Mouse (Mus musculus) midbrain, postnatal 0 days (tissue): ENCODE results near the gene Cks1brt. TPM values are rescaled to one million over a fixed set of nuclear protein-coding genes. Genes with fewer than 3 reads are reported as not detected.
A peak's percentile ranks its signal among the peaks of the same experiment; 100 is the strongest.
"Not testable (repeated sequence)": the region's sequence is repeated elsewhere in the genome, so short reads cannot be mapped to it uniquely, and the experiment has no call there.

ENCODE experiments used
- ATAC-seq: fragments of 200-750 bp; cut with Nextera tagmentation; 2 replicates; pipeline ENCODE4 v1.8.0; 2017; ENCODE audit warnings: moderate number of reproducible peaks, mild to moderate bottlenecking, moderate TSS enrichment, moderate library complexity; ENCODE audit not compliant: low FRiP score
- DNase-seq: peaks from one replicate; pipeline ENCODE4 v3.0.0-alpha.2; 2015; ENCODE audit warnings: low spot score
- H3K27ac ChIP-seq: fragments of 300-500 bp; sonication (generic); 2 replicates; pipeline ENCODE4 v1.5.1; 2014; ENCODE audit warnings: low read depth, mild to moderate bottlenecking, low read length, mixed read lengths
- H3K27me3 ChIP-seq: fragments of 300-500 bp; sonication (generic); 2 replicates; pipeline ENCODE4 v1.6.1; 2014; ENCODE audit warnings: low read length, control low read depth, mixed read lengths; ENCODE audit not compliant: insufficient read depth
- H3K36me3 ChIP-seq: fragments of 300-500 bp; sonication (generic); 2 replicates; pipeline ENCODE4 v1.6.1; 2014; ENCODE audit warnings: low read length, control low read depth, mixed read lengths; ENCODE audit not compliant: insufficient read depth
- H3K4me1 ChIP-seq: fragments of 300-500 bp; sonication (generic); 2 replicates; pipeline ENCODE4 v1.6.1; 2014; ENCODE audit warnings: mild to moderate bottlenecking, control low read depth, antibody characterized with exemption, low read length, mixed read lengths; ENCODE audit not compliant: insufficient read depth
- H3K4me2 ChIP-seq: fragments of 300-500 bp; sonication (generic); 2 replicates; pipeline ENCODE4 v1.6.1; 2014; ENCODE audit warnings: low read depth, mild to moderate bottlenecking, low read length, mixed read lengths; ENCODE audit not compliant: poor library complexity, severe bottlenecking
- H3K4me3 ChIP-seq: fragments of 300-500 bp; sonication (generic); 2 replicates; pipeline ENCODE4 v1.5.1; 2014; ENCODE audit warnings: low read depth, mild to moderate bottlenecking, low read length, moderate library complexity
- H3K9ac ChIP-seq: fragments of 300-500 bp; sonication (generic); replicated peaks from 2 replicates; pipeline ENCODE4 v1.6.1; 2014; ENCODE audit warnings: mild to moderate bottlenecking, low read length, moderate library complexity, mixed read lengths; ENCODE audit not compliant: poor library complexity, severe bottlenecking
- H3K9me3 ChIP-seq: fragments of 300-500 bp; sonication (generic); 2 replicates; pipeline ENCODE4 v1.6.1; 2016; ENCODE audit warnings: low read length, control low read depth
- CTCF ChIP-seq: IDR thresholded peaks from 2 replicates; pipeline ENCODE4 v1.5.1; 2016; ENCODE audit warnings: antibody characterized with exemption, mild to moderate bottlenecking
- WGBS: fragments of 180-500 bp; shearing (Covaris S2); extraction: QIAGEN DNeasy Blood & Tissue Kit; methylation state at CpG from one replicate; pipeline ENCODE4 v1.1.7; 2014; 5-methylcytosine and 5-hydroxymethylcytosine counted together
- polyA plus RNA-seq: library from polyadenylated mRNA; unstranded; fragments of >200 nt; fragmentation: Nextera tagmentation; extraction: Ambion mirVana; gene quantifications from 2 replicates; pipeline ENCODE4 v1.2.1, GENCODE M21; 2015
- total RNA-seq: library from RNA; depleted of rRNA; stranded (reverse); fragments of >200 nt; gene quantifications from 2 replicates; pipeline ENCODE4 v1.2.3, GENCODE M21; 2014

The Cks1brt gene
- total and polyA plus RNA-seq, 2 experiments from 2014 or later: not detected

- DNase-seq (no peak), ATAC-seq (no peak)
- Histone ChIP-seq H3K4me1 (no peaks in the 10 kb centered on the region), H3K27me3 (no peaks in the 10 kb centered on the region), H3K9ac (no peak within 1 kb of the TSS), H3K4me3 (no peak within 1 kb of the TSS), H3K36me3 (no peaks in the 10 kb centered on the region), H3K27ac (no peak within 1 kb of the TSS), H3K9me3 (no peaks in the 10 kb centered on the region), H3K4me2 (no peak within 1 kb of the TSS)
- 83% methylated on average over 3 of the region's 3 CpGs for WGBS
- no peak for TF ChIP-seq CTCF
These were observed 28.7 kb upstream of the Cks1brt start, which contains the start of gene Zfp791 for GRCm38 (mm10) chr8:85122995-85123394. Gene Zfp791 (minus strand): TSS chr8:85123095.

- H3K4me1 ChIP-seq: no peaks in the 10 kb centered on the region
- no peak for DNase-seq
- ATAC-seq: no peak
- TF ChIP-seq CTCF: no peak
- H3K36me3 ChIP-seq: no peaks in the 10 kb centered on the region
- no peak overlapping the region for H3K4me2 ChIP-seq
- H3K4me3 ChIP-seq: no peak overlapping the region
- no peaks in the 10 kb centered on the region for H3K27me3 ChIP-seq
- no peaks in the 10 kb centered on the region for H3K9me3 ChIP-seq
- 91% methylated on average over 8 of the region's 8 CpGs for WGBS
- no peak overlapping the region for H3K9ac ChIP-seq
- H3K27ac ChIP-seq: no peak overlapping the region
These were observed 28.0 kb upstream of the Cks1brt start for GRCm38 (mm10) chr8:85123691-85124090.

GRCm38 (mm10) chr8:85132335-85132734 is 19.4 kb upstream of the Cks1brt start:
- Histone ChIP-seq H3K9me3 (no peaks in the 10 kb centered on the region), H3K4me1 (no peaks in the 10 kb centered on the region), H3K36me3 (no peaks in the 10 kb centered on the region), H3K9ac (no peak overlapping the region), H3K4me2 (no peak overlapping the region), H3K27me3 (peaks cover 5% of the 10 kb centered on the region; the same call in 1 of the 2 replicates), H3K4me3 (no peak overlapping the region), H3K27ac (no peak overlapping the region)
- ATAC-seq: no peak
- no peak for TF ChIP-seq CTCF
- 96% methylated on average over 1 of the region's 1 CpGs for WGBS
- DNase-seq: no peak

GRCm38 (mm10) chr8:85135690-85136089 is 16.0 kb upstream of the Cks1brt start:
- H3K4me1 ChIP-seq, ATAC-seq, H3K27ac ChIP-seq, DNase-seq, H3K9me3 ChIP-seq, H3K4me2 ChIP-seq, H3K36me3 ChIP-seq, H3K4me3 ChIP-seq, H3K27me3 ChIP-seq, H3K9ac ChIP-seq: not testable (repeated sequence)
- 62% methylated on average over 2 of the region's 2 CpGs for WGBS

- no peaks in the 10 kb centered on the region for H3K4me1 ChIP-seq
- WGBS: 92% methylated on average over 4 of the region's 4 CpGs
- peak; percentile 5 for DNase-seq
- TF ChIP-seq CTCF: no peak
- no peaks in the 10 kb centered on the region for H3K9me3 ChIP-seq
- no peak overlapping the region for H3K4me2 ChIP-seq
- no peak for ATAC-seq
- no peak overlapping the region for H3K9ac ChIP-seq
- no peak overlapping the region for H3K4me3 ChIP-seq
- H3K27me3 ChIP-seq: no peaks in the 10 kb centered on the region
- H3K27ac ChIP-seq: no peak overlapping the region
- H3K36me3 ChIP-seq: no peaks in the 10 kb centered on the region
These were observed 9.2 kb upstream of the Cks1brt start for GRCm38 (mm10) chr8:85142516-85142915.

GRCm38 (mm10) chr8:85171291-85171690 is 19.6 kb downstream of the Cks1brt start:
- no peak overlapping the region for H3K27ac ChIP-seq
- H3K4me3 ChIP-seq: no peak overlapping the region
- H3K27me3 ChIP-seq: no peaks in the 10 kb centered on the region
- no peaks in the 10 kb centered on the region for H3K36me3 ChIP-seq
- peak; percentile 60 for DNase-seq
- no peak overlapping the region for H3K4me2 ChIP-seq
- no peaks in the 10 kb centered on the region for H3K9me3 ChIP-seq
- WGBS: 33% methylated on average over 14 of the region's 14 CpGs
- no peak for ATAC-seq
- H3K4me1 ChIP-seq: no peaks in the 10 kb centered on the region
- peak; percentile 80 for TF ChIP-seq CTCF
- H3K9ac ChIP-seq: no peak overlapping the region
